Mouse (Mus musculus) mature B cell (primary cell): ENCODE measurements around the gene 9430038I01Rik.

Source experiments
- in situ Hi-C: fragments of 300-500 bp; cut with MboI; formaldehyde crosslinking; loops from 2 replicates; pipeline ENCODE4 v1.14.3; 2019

The 9430038I01Rik gene

DNA sequence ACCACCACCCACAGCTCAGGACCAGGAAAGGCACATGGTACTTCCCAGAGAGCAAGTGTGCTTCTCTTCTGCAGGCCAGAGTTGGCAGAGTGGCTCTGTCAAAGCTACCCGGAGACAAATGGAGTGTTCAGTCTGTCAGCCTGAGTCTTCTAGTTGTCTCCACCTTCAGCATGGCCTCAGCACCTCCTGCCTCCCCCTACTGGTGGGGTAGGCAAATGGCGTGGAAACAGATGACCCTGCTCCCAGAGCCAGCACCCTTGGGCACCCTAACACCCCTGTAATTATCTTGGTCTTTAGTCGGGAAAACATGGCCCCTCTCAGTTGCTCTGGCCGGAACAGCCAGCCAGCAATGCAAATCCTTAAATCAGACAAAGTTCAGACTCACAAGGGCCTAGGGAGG, 43.8 kb downstream of the 9430038I01Rik start:
- in situ Hi-C loops, result no loop called here

- in situ Hi-C loops, result no loop called here
Observed at GRCm38 (mm10) chr7:137365056-137365455, 45.5 kb downstream of the 9430038I01Rik start.

DNA sequence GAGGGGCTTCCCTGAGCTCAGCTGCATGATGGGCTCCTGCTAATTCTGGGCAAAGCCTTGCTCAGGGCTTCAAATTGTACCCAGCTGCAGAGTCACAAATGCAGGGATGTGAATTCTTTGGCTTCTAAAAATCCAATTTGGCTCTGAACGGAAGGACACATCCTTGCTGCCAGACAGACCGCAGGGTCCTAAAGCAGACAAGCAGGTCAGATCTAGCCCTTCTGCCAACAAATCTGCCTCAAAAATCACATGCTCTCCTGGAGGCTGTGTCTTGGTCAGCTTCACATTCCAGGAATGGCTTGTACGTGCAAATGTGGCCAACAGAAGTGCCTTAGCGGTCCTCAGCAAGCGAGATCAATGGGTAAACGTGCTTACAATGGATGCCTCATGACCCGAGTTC, 46.0 kb downstream of the 9430038I01Rik start:
- in situ Hi-C loops, result no loop called here

- in situ Hi-C loops, result no loop called here
Observed at GRCm38 (mm10) chr7:137346860-137347259, 63.7 kb downstream of the 9430038I01Rik start.

DNA sequence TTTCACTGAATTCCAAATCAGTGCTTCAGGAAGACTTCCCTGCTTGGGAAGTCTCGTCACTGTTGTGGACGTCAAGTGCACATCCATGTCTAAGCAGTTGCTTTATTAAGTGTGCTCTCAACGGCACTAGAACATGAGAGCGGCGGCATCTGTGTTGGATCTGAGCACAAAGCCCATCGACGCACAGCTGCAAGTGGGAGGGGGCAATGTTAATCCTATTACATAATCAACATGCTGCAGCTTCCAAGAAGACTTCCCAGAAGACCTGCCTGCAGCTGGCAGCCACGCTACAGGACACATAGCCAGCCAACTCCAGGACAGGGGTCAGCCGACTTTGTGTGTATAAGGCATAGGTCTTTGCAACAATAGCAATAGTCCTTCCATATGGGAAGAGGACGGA, 64.5 kb downstream of the 9430038I01Rik start:
- in situ Hi-C loops, result no loop called here

DNA sequence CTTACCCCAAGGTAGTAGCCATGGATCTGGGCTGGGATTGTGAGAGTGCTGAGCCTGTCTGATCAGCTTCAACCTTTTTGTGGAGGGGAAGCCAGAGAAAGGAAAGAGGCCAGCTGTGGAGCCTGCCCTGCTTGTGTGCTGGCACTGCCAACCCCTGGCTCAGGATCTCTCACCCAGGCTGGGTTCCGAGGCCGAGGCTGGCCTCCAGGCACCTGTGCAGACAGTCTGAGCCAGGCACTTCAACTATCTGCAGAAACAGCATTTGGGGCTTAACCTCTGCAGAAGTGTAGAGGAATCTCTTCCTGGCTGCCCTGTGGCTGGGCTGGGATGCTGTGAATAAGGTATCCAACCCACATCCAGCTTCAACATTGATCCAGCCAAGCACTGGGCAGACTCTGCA, 76.6 kb downstream of the 9430038I01Rik start:
- in situ Hi-C loops, result no loop called here
